Mouse (Mus musculus): ENCODE measurements around the gene Gpn3.

GRCm38 (mm10) chr5:122430036-122430775 is 58.5 kb downstream of the Gpn3 start:
- TF ChIP-seq ZC3H11A (IDR thresholded peaks at IDR 0.05; ENCODE audit: borderline replicate concordance, low read depth, low read length) (no peak), MAFK (IDR thresholded peaks at IDR 0.05; ENCODE audit: insufficient read depth, low read depth, low read length) (no peak), CHD2 (IDR thresholded peaks at IDR 0.05; ENCODE audit: low read depth, low read length) (no peak), HCFC1 (IDR thresholded peaks at IDR 0.05; ENCODE audit: borderline replicate concordance, insufficient read depth, low read length) (no peak), ZNF384 (IDR thresholded peaks at IDR 0.05; ENCODE audit: low read depth, low read length) (no peak)

All from ES-E14 (cell line).